Mouse (Mus musculus): ENCODE measurements at regions not wholly inside any gene's neighbourhood (a gene's known extent, or its start where the extent isn't known, plus 50 kb on each side); places are given as distances from the start of the nearest gene placed in this dataset.
A peak's percentile ranks its signal among the peaks of the same experiment; 100 is the strongest.
"Not testable (repeated sequence)": the region's sequence is repeated elsewhere in the genome, so short reads cannot be mapped to it uniquely, and the experiment has no call there.

GRCm38 (mm10) chr10:126337426-126337825 lies 371.5 kb downstream of the Lrig3 start:
- no peak for DNase-seq

DNA sequence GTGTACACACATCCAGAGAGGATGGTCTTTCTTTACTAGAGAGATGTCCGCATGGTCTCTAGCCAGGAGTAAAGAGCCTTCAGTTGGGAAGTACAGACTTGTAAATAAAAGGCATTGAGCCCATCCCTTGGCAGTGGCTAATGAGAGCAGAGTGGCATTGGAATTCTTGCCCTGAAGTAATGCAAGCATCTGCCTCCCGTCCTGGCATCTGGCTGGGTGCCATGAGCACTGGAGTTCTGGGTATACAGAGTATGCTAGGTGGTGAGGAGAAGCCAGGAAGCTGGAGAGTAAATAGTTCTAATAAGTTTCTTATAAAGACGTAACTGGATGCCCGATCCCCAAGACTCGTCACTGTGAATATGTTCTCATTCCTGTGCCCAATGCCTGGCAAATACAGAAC lies 367.8 kb downstream of the Lrig3 start:
- peak in 1 of 2 experiments; percentile 3 for DNase-seq

DNA sequence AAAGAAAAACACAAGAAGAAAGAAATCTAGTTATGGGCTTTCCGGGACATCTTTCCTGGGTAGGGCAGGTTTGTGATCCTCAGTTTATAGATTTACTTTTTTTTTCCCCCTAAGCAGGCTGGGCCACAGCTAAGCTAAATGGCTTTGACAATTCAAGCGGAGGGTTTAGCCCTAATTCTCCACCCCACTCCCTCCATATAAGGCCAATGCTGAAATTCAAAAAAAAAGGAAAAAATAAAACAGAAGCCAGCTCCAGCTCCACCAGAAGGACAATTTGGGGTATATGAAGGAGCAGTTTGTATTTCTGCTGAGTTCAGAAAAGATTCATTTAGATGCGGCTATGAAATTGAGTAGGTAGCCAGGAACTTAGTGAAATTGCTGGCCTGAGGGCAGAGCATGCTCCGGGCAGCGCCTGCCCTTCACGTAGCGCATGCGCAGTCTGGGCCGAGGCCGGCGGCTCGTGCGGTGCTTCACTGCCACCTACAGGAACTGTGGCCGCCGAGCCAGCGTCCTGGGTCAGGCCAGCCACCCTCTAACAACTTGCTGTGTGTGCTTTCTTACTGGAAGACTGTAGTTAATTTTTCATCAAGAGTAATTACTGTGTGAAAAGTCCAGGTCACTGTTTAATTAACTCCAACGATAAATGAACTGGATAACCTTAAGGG lies 364.5 kb downstream of the Lrig3 start:
- DNase-seq: peak; percentile 94 to 96

DNA sequence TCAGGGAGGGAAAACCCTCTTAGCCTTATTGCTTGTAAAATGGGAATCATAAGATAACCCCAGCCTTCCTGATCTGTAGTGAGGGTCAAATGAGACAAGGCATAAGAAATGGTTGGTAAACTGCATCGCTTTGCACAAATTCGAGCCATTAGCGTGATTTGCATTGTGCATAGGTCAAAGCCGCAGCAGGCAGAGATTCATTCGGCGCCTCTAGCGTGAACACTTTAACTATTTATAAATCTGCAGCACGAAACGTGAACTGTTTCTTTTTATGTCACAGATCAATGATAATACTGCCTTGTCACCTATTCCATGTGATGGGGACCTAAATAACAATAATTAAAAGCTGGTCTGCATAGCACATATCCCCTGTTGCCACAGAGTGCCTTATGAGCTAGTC lies 354.9 kb downstream of the Lrig3 start:
- DNase-seq: no peak

DNA sequence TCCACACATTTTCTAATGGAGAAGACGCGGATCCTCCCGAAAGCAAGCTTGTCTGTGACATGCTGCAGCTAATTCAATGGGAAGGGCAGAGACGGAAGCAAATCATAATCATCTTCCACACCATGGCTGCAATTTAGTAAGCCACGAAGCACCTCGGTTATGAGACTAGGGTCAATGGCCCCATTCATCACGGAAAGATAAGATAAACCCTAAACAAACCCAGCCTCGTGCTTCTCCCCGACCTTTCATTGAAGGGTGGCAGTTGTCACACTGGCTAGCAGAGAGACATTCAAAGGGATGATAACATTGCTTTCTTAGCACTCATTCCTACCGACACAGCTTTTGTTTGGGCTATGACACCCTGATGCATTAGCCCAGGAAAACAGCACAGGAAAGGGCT lies 353.8 kb downstream of the Lrig3 start:
- DNase-seq: no peak

GRCm38 (mm10) chr10:126299962-126300361 lies 334.0 kb downstream of the Lrig3 start:
- DNase-seq: no peak

- DNase-seq: no peak
Observed at GRCm38 (mm10) chr10:126298211-126298610, 332.2 kb downstream of the Lrig3 start.

DNA sequence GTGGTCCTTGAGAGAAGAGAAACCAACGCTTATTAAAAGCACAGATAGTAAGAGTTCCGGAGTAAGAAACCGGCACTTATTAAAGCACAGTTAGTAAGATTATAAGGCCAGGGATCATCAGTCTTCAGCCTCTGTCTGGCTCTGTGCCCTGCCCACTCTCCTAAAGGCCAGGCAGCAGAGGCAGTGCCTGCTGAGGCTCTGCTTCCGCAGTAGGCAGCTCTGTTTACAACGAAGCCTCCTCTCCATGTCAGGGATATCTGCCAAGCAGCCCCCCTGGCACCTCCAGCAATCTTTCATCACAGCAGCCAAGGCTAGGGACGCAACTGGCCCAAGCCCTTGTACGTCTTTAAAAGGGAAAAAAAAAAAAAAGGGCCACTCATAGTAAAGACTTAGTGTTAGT lies 329.9 kb downstream of the Lrig3 start:
- DNase-seq: no peak

- no peak for DNase-seq
Observed at GRCm38 (mm10) chr10:126291765-126292164, 325.8 kb downstream of the Lrig3 start.

DNA sequence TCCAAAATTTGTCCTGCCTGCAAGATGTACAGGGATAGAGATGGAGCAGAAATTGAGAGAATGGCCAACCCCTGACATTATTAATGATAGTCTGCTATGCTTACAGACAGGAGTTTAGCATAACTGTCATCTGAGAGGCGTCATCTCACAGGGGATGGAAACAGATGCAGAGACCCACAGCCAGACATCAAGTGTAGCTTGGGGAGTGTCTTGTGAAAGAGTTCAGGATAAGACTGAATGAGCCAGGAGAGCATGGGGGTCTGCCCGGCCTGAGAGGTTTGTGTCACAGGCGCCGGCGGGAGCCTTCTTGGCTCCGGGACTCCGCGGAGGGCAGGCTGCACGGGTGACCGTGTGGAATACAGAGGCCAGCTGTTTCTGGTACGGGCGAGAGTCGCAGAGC lies 319.1 kb downstream of the Lrig3 start:
- DNase-seq: not testable (repeated sequence)

GRCm38 (mm10) chr10:126270376-126270775 lies 304.4 kb downstream of the Lrig3 start:
- no peak for DNase-seq

DNA sequence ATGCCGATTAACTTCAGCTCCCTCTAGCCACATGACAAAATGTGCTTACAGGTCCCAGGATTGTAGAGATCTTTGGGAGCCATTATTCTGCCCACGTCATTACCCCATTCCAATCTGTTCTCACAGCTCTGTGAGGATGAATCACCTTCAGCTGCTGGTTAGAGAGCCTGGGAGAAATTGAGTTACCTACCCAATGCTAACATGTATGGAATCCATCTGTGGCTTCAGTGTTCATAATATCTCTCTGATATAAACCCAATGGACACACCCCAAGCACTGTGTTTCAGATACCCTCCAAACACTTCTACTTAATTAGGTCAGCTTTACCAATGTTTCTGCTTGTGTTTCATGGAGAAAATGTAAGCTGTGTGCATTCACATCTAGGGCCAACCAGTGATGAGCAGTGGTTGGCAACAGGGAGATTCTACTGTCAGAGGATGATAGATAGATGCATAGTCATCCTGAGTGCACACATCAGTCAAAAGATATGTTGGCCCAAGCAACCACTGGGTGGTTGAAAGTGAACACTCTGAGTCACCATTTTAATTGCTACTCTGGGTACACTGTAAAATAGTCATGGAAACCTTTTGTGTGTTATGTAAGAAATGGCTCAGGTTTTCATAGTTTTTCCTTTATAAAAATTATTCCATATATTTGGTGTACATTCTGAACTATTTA lies 301.5 kb downstream of the Lrig3 start:
- DNase-seq: no peak

DNA sequence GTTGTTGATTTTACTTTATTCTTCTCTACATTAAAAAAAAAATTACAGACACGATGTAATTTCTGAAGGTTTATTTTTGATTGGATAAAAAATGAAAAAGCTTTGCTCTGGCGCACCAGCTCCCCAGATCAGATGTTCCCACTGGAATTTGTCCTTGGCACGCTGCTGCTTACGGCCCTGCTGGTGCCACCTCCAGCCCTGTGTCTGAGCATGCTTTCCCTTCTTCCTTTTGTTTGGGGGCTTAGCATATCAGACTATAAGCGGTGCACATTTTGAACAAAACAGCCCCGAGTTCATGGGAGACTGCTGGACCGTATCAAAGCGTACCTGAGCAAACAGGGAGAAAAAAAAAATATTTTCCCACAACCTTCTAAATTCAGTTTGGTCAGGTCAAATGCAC lies 291.2 kb downstream of the Lrig3 start:
- no peak for DNase-seq

GRCm38 (mm10) chr10:126254198-126254597 lies 288.2 kb downstream of the Lrig3 start:
- DNase-seq: no peak

GRCm38 (mm10) chr10:126249176-126249575 lies 283.2 kb downstream of the Lrig3 start:
- no peak for DNase-seq

GRCm38 (mm10) chr10:126243051-126243450 lies 277.1 kb downstream of the Lrig3 start:
- no peak for DNase-seq

DNA sequence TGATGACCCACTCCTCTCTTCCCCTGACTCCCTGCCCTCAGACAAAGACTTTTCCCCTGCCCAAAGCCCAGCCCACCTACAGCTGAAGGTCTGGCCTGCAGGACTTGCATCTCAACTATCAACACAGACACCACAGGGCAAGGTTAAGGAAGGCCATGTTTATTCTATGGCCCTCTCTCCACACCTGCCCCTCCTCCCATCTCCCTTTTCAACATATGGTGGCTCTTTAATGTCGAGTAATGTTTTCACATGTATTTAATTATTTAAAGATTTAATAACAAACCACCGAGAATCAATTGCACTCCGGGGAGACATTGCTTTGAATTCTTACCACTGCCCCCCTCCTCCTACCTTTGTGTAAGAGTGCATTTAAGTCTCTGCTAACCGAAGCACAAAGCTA lies 273.6 kb downstream of the Lrig3 start:
- DNase-seq: no peak
